Mouse (Mus musculus) C2C12 (cell line): ENCODE results near the gene Tmem30c.

ENCODE experiments used
- CTCF ChIP-seq: IDR thresholded peaks from one replicate; pipeline ENCODE4 v1.5.1; 2011; ENCODE audit not compliant: control insufficient read depth, insufficient read depth, insufficient read length
- MAX ChIP-seq: IDR thresholded peaks from one replicate; pipeline ENCODE4 v1.6.1; 2011; ENCODE audit warnings: mild to moderate bottlenecking, control low read depth
- MYOD1 ChIP-seq: IDR thresholded peaks from one replicate; pipeline ENCODE4 v1.6.1; 2011; ENCODE audit warnings: low read depth; ENCODE audit not compliant: control insufficient read depth, insufficient read length
- MYOG ChIP-seq: IDR thresholded peaks from one replicate; pipeline ENCODE4 v1.6.1; 2011; ENCODE audit not compliant: control insufficient read depth, insufficient read length; ENCODE audit errors: extremely low read depth
- USF1 ChIP-seq: IDR thresholded peaks from one replicate; pipeline ENCODE4 v1.6.1; 2011; ENCODE audit warnings: low read depth, mild to moderate bottlenecking, control low read depth, moderate library complexity

DNA sequence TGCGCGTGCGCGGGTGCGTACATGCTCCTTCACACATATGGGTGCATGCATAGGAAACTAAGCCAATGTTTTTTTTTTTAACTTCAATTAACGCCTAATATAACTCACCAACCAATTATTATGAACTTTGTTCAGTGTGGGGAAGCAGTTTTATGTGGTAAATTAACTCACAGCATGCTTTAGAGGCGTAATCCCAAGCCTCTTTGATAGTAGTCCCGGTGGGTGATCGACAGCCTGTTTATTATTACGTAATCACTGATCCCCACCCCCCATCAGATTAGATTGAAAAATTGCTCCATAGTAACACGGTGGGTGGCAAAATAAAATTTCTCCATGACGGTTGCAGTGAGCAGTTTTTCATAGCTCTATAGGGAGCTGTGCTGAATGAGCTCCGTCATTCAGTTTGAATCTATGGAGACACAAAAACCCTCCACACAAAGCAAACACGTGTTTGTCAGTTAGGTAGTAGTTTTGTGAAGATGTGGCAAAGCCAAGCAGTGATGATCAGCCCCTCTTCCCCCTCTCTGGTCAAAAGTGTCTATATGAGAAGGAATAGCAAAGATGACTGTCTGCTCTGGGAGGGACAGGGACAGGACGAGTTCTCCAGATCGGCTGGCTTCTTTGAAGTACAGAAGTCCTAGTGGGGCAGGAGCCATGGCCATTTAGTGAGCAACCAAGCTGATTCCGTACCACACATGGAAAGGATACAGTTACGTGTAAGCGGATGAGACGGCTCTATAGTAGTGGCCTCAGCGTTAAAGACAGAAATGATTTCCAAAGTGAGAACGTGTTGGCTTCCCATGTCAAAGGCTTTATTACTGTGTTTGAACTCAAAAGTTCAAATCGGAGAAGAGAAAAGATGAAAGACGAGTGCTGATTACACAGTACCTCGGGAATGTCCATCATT, 10.4 kb upstream of the Tmem30c start:
- TF ChIP-seq CTCF (no peak), MAX (no peak), USF1 (no peak), MYOG (no peak), MYOD1 (no peak)
